Mouse (Mus musculus) liver, embryonic 14.5 days (tissue): ENCODE results near the gene Ktn1.

Source experiments
- CTCF ChIP-seq: IDR thresholded peaks from 2 replicates; pipeline ENCODE4 v1.5.1; 2016; ENCODE audit warnings: antibody characterized with exemption, low read depth, control low read depth
- EP300 ChIP-seq: IDR thresholded peaks from 2 replicates; pipeline ENCODE4 v1.6.1; 2016; ENCODE audit warnings: antibody characterized with exemption, low read depth

DNA sequence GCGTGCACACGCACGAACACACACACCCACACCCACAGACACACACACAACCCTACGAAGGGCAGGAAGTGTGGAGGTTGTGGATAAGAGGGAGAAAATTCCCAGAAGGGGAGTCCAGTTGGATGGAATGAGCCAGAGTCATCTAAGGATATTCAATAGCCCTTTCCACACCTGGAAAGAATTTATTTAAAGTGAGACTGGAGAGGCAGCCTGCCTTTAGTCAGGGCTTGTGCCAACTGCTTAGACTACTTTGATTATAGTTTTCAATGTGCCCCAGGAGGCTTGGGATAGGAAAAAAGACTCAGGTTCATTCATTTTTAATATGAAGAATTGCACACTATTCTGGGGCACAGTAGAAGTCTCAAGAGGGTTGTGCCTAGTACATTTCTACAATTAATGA, 96.8 kb downstream of the Ktn1 start:
- TF ChIP-seq CTCF, result no peak
- TF ChIP-seq EP300, result no peak
